8 mouse cellular contexts compared by ENCODE assay signal in the genomic region with DNA sequence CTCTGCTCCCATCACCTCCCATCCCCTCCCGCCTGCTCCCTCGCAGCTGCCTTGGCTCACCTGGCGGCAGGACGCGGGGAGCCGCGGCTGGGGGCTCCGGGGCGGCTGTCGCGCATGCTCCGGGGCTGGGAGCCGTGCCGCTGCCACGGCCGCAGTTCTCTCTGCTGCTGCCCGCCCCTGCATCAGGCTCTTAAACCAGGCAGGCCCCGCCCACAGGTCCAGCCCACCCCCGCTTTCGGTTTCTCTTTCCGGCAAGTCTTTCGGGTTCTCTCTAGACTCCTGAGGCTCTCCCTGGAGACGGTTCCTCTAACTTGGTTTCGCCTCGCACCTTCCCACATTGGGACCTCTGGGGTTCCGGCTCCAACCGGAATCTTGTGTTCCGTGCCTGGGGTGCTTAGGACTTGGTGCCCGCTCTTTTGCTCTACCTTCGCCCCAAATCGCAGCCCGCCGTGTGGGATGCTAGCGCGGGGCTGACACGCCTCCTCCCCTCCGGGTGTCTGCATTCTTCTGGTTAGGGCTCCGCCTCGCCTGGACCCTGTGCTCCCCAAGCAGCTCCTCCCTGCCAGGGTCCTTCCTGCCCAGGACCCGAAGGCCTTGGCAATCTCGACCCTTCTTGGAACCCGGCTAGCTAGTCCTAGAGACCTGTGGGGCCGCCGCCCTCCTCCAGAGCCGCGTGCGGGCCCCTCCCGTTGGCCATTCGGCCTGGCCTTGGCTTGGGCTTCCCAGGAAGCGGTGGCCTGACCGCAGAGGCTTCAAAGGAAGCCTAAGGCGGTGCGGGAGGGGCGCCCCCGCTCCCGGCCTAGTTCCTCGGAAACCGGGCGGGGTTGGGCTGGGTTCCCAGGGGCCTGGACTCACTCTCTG. TPM values are rescaled to one million over a fixed set of nuclear protein-coding genes. Genes with fewer than 3 reads are reported as not detected.
DNase-seq lines count a peak whose midpoint lies in the region; ATAC-seq lines count a peak whose summit lies in the region.

Gene Socs1 (minus strand): TSS at position 166 of the 861 bp plus-strand sequence.

- ATAC-seq in hematopoietic stem cell, adult 5-6 weeks (replicated peaks in 1 of 2; ENCODE audit: insufficient read depth in 1 of 2, low FRiP score in 2 of 2, low TSS enrichment in 1 of 2, low read depth in 1 of 2, poor library complexity in 2 of 2, severe bottlenecking in 2 of 2): peak; percentile 59 to 70

- DNase-seq in MN1 (ENCODE audit: low spot score): peak; percentile 93
- DNase-seq in cerebellum, adult 8-10 months: peak; percentile 71
- DNase-seq in forelimb bud, embryonic 11.5 days (ENCODE audit: low read depth, low spot score): peak; percentile 90
- DNase-seq in layer of hippocampus, postnatal 10 days (ENCODE audit: low spot score in 2 of 2): peak; percentile 74 to 82
- peak; percentile 94 for DNase-seq in lung, postnatal 10 days
- peak; percentile 91 for DNase-seq in ovary, postnatal 36 days (ENCODE audit: low spot score)
- DNase-seq in thymus, postnatal 25 days: peak; percentile 97

RNA-seq across cellular contexts. Expression of gene Socs1, which starts in this region (rescaled TPM):
- 2.6 and 2.7 TPM in 2 replicates for total RNA-seq in hematopoietic stem cell, adult 5-6 weeks (2017)
- 1 to 10 TPM; 1.3 to 1.5 TPM for total RNA-seq in layer of hippocampus, postnatal 10 days (2021)

Comparison
In these comparisons a context has a peak if more than half of its experiments do, and no peak if none do; other contexts are left out.
1. Peak in every context shown above with its lines: DNase-seq and ATAC-seq.